Mouse (Mus musculus) left cerebral cortex, postnatal 14 days (tissue): ENCODE results near the gene D430041D05Rik. TPM values are rescaled to one million over a fixed set of nuclear protein-coding genes. Genes with fewer than 3 reads are reported as not detected.
"Not testable (repeated sequence)": the region's sequence is repeated elsewhere in the genome, so short reads cannot be mapped to it uniquely, and the experiment has no call there.

Experiments
- DNase-seq, 2 experiments: peaks; one replicate each; pipeline ENCODE4 v3.0.0; 2021 to 2022; ENCODE audit warnings: low spot score in 2 of 2, mixed read lengths in 1 of 2
- intact Hi-C: fragments of 180-260 bp; cut with DNase I; formaldehyde crosslinking; loops from one replicate; pipeline ENCODE4 v1.15.1; 2025
- total RNA-seq, 2 experiments: library from RNA; stranded (reverse); gene quantifications; 2 replicates each; pipeline ENCODE4 v1.2.3; 2021

Gene D430041D05Rik
- total RNA-seq, 2 experiments from 2014 or later = 115 to 126 TPM

- intact Hi-C loops = no loop called here
- no peak for DNase-seq
Measured at GRCm38 (mm10) chr2:104142140-104142539, 268.7 kb downstream of the D430041D05Rik start.

GRCm38 (mm10) chr2:104135920-104136319, 274.9 kb downstream of the D430041D05Rik start:
- intact Hi-C loops = loop anchor here (1.0 to 10.0 kb wide), 3 partner anchors 199 to 446 kb away; no protein-coding TSS in a partner anchor

GRCm38 (mm10) chr2:104134150-104135056, 276.4 kb downstream of the D430041D05Rik start:
- peak; percentile 82 to 83 for DNase-seq
- intact Hi-C loops = loop anchor here (1.0 to 10.0 kb wide), 3 partner anchors 200 to 448 kb away; no protein-coding TSS in a partner anchor

More at GRCm38 (mm10) chr2:104135920-104136319, 274.9 kb downstream of the D430041D05Rik start:
- no peak for DNase-seq

- DNase-seq = no peak
- intact Hi-C loops = loop anchor here (10.0 kb wide), 1 partner anchor 202 kb away; no protein-coding TSS in a partner anchor
Measured at GRCm38 (mm10) chr2:104133042-104133810, 277.6 kb downstream of the D430041D05Rik start.

- intact Hi-C loops = loop anchor here (10.0 kb wide), 1 partner anchor 202 kb away; no protein-coding TSS in a partner anchor
- DNase-seq = no peak
Measured at GRCm38 (mm10) chr2:104132266-104132859, 278.4 kb downstream of the D430041D05Rik start.

- DNase-seq = no peak
- intact Hi-C loops = loop anchor here (10.0 kb wide), 1 partner anchor 204 kb away; no protein-coding TSS in a partner anchor
Measured at GRCm38 (mm10) chr2:104130969-104131368, 279.8 kb downstream of the D430041D05Rik start.

GRCm38 (mm10) chr2:104130165-104130564, 280.6 kb downstream of the D430041D05Rik start:
- DNase-seq = peak; percentile 31 to 57
- intact Hi-C loops = loop anchor here (10.0 kb wide), 1 partner anchor 205 kb away; no protein-coding TSS in a partner anchor

GRCm38 (mm10) chr2:104128803-104129531, 281.8 kb downstream of the D430041D05Rik start:
- intact Hi-C loops = loop anchor here (10.0 kb wide), 1 partner anchor 94 kb away; no protein-coding TSS in a partner anchor
- DNase-seq = no peak

GRCm38 (mm10) chr2:104124071-104124470, 286.7 kb downstream of the D430041D05Rik start:
- intact Hi-C loops = loop anchor here (10.0 kb wide), 1 partner anchor 89 kb away; no protein-coding TSS in a partner anchor
- DNase-seq = no peak

- DNase-seq = no peak
- intact Hi-C loops = loop anchor here (10.0 kb wide), 1 partner anchor 89 kb away; no protein-coding TSS in a partner anchor
Measured at GRCm38 (mm10) chr2:104123540-104123939, 287.3 kb downstream of the D430041D05Rik start.

- intact Hi-C loops = loop anchor here (10.0 kb wide), 1 partner anchor 88 kb away; no protein-coding TSS in a partner anchor
- peak; percentile 85 to 90 for DNase-seq
Measured at GRCm38 (mm10) chr2:104122505-104123378, 288.1 kb downstream of the D430041D05Rik start, which contains the start of gene A930018P22Rik. Gene A930018P22Rik, plus strand, starts transcription at chr2:104122769.

GRCm38 (mm10) chr2:104121681-104122504, 288.9 kb downstream of the D430041D05Rik start:
- no peak for DNase-seq
- intact Hi-C loops = loop anchor here (10.0 kb wide), 1 partner anchor 87 kb away; no protein-coding TSS in a partner anchor

- DNase-seq = no peak
- intact Hi-C loops = loop anchor here (10.0 kb wide), 1 partner anchor 86 kb away; no protein-coding TSS in a partner anchor
Measured at GRCm38 (mm10) chr2:104120312-104120711, 290.5 kb downstream of the D430041D05Rik start.

- intact Hi-C loops = no loop called here
- DNase-seq = no peak
Measured at GRCm38 (mm10) chr2:104119097-104119496, 291.7 kb downstream of the D430041D05Rik start.

- DNase-seq, intact Hi-C loops: not testable (repeated sequence)
Measured at GRCm38 (mm10) chr2:104117173-104117572, 293.6 kb downstream of the D430041D05Rik start.

GRCm38 (mm10) chr2:104114898-104115297, 295.9 kb downstream of the D430041D05Rik start:
- no peak for DNase-seq
- intact Hi-C loops = no loop called here
